Mouse (Mus musculus) adipocyte (in vitro differentiated cells): ENCODE measurements around the gene Speer4a.
"Not testable (repeated sequence)": the region's sequence is repeated elsewhere in the genome, so short reads cannot be mapped to it uniquely, and the experiment has no call there.

Source experiments
- DNase-seq: peaks from one replicate; pipeline ENCODE4 v3.0.0-alpha.2; 2016; ENCODE audit warnings: low spot score

Speer4a gene

DNA sequence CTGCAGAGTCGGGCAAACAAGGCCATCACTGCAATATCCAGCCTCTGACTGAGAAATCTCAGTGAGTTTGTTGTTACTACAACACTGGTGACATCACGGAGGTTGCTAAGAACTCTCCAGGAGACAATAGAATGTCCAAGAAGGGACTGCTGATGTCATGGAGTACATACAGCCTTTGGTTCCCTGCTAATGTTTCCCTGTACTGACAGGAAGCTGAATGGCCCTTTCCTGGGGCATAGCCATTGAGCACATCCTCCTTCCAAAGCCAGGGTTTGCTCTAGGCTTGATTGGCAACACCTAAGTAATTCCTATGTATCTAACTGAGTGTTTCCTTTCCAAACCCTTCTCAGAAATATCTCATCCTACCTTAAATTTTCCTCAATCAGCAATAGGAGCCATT is at the start of gene Speer4a:
Gene Speer4a, minus strand, starts transcription at position 101 of the 400 bp plus-strand sequence.
- not testable (repeated sequence) for DNase-seq

DNA sequence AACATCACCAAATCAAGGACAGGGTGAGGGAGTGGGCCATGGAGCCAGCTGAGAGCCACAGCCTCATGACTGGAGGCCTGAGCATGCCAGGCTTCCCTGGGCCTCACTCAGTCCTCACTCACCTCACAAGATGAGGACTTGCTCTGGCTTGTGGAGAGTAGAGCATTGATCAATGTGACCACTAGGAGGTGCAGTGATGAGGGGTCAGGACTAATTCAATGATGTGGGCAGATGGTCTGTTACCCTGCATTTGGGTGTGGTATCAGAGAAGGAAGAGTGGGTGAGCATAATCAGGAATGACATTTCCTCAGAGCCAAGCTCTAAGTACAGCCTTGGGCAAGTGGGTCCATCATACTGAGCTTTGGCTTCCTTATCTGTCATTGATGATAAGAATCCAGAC is 39.7 kb upstream of the Speer4a start:
- not testable (repeated sequence) for DNase-seq

DNA sequence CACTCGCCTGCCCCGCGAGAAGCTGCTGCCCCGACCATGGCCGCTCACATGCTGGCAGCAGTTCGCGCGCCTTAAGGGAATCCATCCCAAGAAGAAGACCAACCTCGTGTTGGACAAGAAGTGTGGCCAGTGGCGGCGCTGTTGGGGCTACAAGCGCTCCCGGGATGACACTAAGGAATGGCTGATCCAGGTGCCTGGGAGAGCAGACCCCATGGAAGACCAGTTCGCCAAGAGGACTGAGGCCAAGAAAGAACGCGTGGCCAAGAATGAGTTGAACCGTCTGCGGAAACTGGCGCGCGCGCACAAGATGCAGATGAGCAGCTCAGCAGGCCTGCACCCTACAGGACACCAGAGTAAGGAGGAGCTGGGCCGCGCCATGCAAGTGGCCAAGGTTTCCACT is 31.4 kb upstream of the Speer4a start:
- no peak for DNase-seq

DNA sequence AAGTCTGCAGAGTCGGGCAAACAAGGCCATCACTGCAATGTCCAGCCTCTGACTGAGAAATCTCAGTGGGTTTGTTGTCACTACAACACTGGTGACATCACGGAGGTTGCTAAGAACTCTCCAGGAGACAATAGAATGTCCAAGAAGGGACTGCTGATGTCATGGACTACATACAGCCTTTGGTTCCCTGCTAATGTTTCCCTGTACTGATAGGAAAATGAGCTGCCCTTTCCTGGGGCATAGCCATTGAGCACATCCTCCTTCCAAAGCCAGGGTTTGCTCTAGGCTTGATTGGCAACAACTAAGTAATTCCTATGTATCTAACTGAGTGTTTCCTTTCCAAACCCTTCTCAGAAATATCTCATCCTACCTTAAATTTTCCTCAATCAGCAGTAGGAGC is 19.1 kb upstream of the Speer4a start, which contains the start of gene Gm7347:
Gene Gm7347, minus strand, starts transcription at position 101 of the 400 bp plus-strand sequence.
- DNase-seq, result not testable (repeated sequence)

DNA sequence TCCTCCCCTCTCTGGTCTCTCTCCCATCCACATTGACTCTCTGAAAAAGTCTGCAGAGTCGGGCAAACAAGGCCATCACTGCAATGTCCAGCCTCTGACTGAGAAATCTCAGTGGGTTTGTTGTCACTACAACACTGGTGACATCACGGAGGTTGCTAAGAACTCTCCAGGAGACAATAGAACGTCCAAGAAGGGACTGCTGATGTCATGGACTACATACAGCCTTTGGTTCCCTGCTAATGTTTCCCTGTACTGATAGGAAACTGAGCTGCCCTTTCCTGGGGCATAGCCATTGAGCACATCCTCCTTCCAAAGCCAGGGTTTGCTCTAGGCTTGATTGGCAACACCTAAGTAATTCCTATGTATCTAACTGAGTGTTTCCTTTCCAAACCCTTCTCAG is 16.5 kb downstream of the Speer4a start, which contains the start of gene Gm5862:
Gene Gm5862, minus strand, starts transcription at position 101 of the 400 bp plus-strand sequence.
- not testable (repeated sequence) for DNase-seq

DNA sequence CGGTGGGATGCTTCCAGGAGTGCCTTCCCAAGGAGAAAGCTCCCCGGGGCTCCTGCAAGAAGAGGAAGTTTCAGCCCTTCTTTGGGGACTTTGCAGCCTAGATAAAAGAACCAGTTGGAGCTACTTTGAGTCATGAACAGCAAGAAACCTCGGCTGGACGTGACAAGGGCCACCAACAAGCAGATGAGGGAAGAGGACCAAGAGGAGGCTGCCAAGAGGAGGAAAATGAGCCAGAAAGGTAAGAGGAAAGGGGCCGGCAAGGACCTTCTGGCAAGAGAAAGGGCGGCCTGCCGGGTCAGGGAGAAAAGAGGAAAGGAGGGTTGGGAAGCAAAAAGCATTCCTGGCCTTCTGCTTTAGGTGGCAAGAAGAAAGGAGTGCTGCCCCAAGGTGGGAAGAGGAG is 31.7 kb downstream of the Speer4a start:
- not testable (repeated sequence) for DNase-seq

DNA sequence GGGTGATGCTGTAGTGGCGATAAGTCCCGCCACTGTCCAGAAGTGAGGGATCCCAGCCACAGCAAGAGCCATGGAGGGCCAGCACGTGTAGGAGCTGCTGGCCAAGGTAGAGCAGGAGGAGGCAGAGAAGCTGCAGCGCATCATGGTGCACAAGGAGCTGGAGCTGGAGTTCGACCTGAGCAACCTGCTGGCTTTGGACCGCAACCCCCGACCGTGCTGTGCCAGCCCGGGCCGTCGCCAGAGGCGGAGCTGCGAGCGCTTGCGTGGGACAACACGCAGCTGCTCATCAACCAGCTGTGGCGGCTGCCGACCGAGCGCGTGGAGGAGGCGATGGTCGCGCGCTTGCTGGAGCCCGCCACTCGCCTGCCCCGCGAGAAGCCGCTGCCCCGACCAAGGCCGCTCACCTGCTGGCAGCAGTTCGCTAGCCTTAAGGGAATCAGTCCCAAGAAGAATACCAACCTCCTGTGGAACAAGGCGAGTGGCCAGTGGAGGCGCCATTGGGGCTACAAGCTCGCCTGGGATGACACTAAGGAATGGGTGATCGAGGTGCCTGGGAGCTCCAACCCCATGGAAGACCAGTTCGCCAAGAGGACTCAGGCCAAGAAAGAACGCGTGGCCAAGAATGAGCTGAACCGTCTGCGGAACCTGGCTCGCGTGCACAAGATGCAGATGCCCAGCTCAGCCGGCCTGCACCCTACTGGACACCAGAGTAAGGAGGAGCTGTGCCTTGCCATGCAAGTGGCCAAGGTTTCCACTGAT is 32.2 kb downstream of the Speer4a start:
- DNase-seq, result not testable (repeated sequence)

DNA sequence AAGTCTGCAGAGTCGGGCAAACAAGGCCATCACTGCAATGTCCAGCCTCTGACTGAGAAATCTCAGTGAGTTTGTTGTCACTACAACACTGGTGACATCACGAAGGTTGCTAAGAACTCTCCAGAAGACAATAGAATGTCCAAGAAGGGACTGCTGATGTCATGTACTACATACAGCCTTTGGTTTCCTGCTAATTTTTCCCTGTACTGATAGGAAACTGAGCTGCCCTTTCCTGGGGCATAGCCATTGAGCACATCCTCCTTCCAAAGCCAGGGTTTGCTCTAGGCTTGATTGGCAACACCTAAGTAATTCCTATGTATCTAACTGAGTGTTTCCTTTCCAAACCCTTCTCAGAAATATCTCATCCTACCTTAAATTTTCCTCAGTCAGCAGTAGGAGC is 34.7 kb downstream of the Speer4a start, which contains the start of gene Gm1979:
Gene Gm1979, minus strand, starts transcription at position 101 of the 400 bp plus-strand sequence.
- DNase-seq, result not testable (repeated sequence)

DNA sequence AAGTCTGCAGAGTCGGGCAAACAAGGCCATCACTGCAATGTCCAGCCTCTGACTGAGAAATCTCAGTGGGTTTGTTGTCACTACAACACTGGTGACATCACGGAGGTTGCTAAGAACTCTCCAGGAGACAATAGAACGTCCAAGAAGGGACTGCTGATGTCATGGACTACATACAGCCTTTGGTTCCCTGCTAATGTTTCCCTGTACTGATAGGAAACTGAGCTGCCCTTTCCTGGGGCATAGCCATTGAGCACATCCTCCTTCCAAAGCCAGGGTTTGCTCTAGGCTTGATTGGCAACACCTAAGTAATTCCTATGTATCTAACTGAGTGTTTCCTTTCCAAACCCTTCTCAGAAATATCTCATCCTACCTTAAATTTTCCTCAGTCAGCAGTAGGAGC is 50.8 kb downstream of the Speer4a start, which contains the start of gene Gm21698:
Gene Gm21698, minus strand, starts transcription at position 101 of the 400 bp plus-strand sequence.
- DNase-seq, result not testable (repeated sequence)
